Mouse (Mus musculus) liver, postnatal 0 days (tissue): ENCODE data around the gene Hoxa2. TPM values are rescaled to one million over a fixed set of nuclear protein-coding genes. Genes with fewer than 3 reads are reported as not detected.

Experiments used
- ATAC-seq: fragments of 200-750 bp; cut with Nextera tagmentation; 2 replicates; pipeline ENCODE4 v1.8.0; 2017; ENCODE audit warnings: mild to moderate bottlenecking, moderate library complexity
- DNase-seq: peaks from one replicate; pipeline ENCODE4 v3.0.0-alpha.2; 2016
- H3K27ac ChIP-seq: fragments of 300-500 bp; sonication (generic); 2 replicates; pipeline ENCODE4 v1.5.1; 2014; ENCODE audit warnings: antibody characterized with exemption, moderate library complexity, mild to moderate bottlenecking, low read depth
- H3K27me3 ChIP-seq: fragments of 300-500 bp; sonication (generic); 2 replicates; pipeline ENCODE4 v1.6.1; 2014; ENCODE audit warnings: low read length, control low read depth, mixed read lengths; ENCODE audit not compliant: insufficient read depth
- H3K36me3 ChIP-seq: fragments of 300-500 bp; sonication (generic); replicated peaks from 2 replicates; pipeline ENCODE4 v1.6.1; 2014; ENCODE audit warnings: mild to moderate bottlenecking, control low read depth, low read length, moderate library complexity, mixed read lengths; ENCODE audit not compliant: insufficient read depth
- H3K4me1 ChIP-seq: fragments of 300-500 bp; sonication (generic); 2 replicates; pipeline ENCODE4 v1.6.1; 2014; ENCODE audit warnings: antibody characterized with exemption, mild to moderate bottlenecking, control low read depth; ENCODE audit not compliant: insufficient read depth
- H3K4me2 ChIP-seq: fragments of 300-500 bp; sonication (generic); 2 replicates; pipeline ENCODE4 v1.6.1; 2014; ENCODE audit warnings: low read depth, mild to moderate bottlenecking, low read length, moderate library complexity, mixed read lengths
- H3K4me3 ChIP-seq: fragments of 300-500 bp; sonication (generic); 2 replicates; pipeline ENCODE4 v1.5.1; 2014; ENCODE audit warnings: low read depth, low read length
- H3K9ac ChIP-seq: fragments of 300-500 bp; sonication (generic); replicated peaks from 2 replicates; pipeline ENCODE4 v1.6.1; 2014; ENCODE audit warnings: mild to moderate bottlenecking, moderate library complexity
- H3K9me3 ChIP-seq: fragments of 300-500 bp; sonication (generic); 2 replicates; pipeline ENCODE4 v1.6.1; 2016; ENCODE audit warnings: mild to moderate bottlenecking, control low read depth, low read length, mixed read lengths
- CTCF ChIP-seq: sonication (generic); IDR thresholded peaks from 2 replicates; pipeline ENCODE4 v1.5.1; 2016; ENCODE audit warnings: antibody characterized with exemption, low read depth
- EP300 ChIP-seq: IDR thresholded peaks from 2 replicates; pipeline ENCODE4 v1.6.1; 2016; ENCODE audit warnings: antibody characterized with exemption, low read depth, mild to moderate bottlenecking
- WGBS: fragments of 180-500 bp; shearing (Covaris S2); extraction: QIAGEN DNeasy Blood & Tissue Kit; methylation state at CpG from one replicate; pipeline ENCODE4 v1.1.7; 2014; ENCODE audit not compliant: insufficient replicate concordance; 5-methylcytosine and 5-hydroxymethylcytosine counted together
- polyA plus RNA-seq: library from polyadenylated mRNA; unstranded; fragments of >200 nt; fragmentation: Nextera tagmentation; extraction: Ambion mirVana; gene quantifications from 2 replicates; pipeline ENCODE4 v1.2.1, GENCODE M21; 2015

Hoxa2 gene
- polyA plus RNA-seq, 1 experiment from 2014 or later, result 0.39 TPM

- Histone ChIP-seq H3K9me3 (no peaks in the 10 kb centered on the region), H3K4me2 (peak overlapping the region; percentile 13), H3K27me3 (peaks cover 95% of the 10 kb centered on the region), H3K4me1 (peaks cover 3% of the 10 kb centered on the region; the same call in 1 of the 2 replicates), H3K36me3 (no peaks in the 10 kb centered on the region), H3K27ac (no peak overlapping the region), H3K9ac (no peak overlapping the region), H3K4me3 (no peak overlapping the region)
- TF ChIP-seq EP300 (no peak), CTCF (no peak)
- ATAC-seq (no peak), DNase-seq (no peak)
- WGBS, result 41% methylated on average over 42 of the region's 42 CpGs
These were observed 3.8 kb upstream of the Hoxa2 start for GRCm38 (mm10) chr6:52168191-52169055.

- H3K9ac ChIP-seq, result no peak overlapping the region
- H3K27ac ChIP-seq, result no peak overlapping the region
- peaks cover 3% of the 10 kb centered on the region; the same call in 1 of the 2 replicates for H3K4me1 ChIP-seq
- H3K4me2 ChIP-seq, result no peak overlapping the region
- WGBS, result 43% methylated on average over 14 of the region's 14 CpGs
- H3K4me3 ChIP-seq, result no peak overlapping the region
- H3K9me3 ChIP-seq, result no peaks in the 10 kb centered on the region
- H3K27me3 ChIP-seq, result peaks cover 97% of the 10 kb centered on the region
- ATAC-seq (no peak), DNase-seq (no peak)
- TF ChIP-seq CTCF (no peak), EP300 (no peak)
- H3K36me3 ChIP-seq, result no peaks in the 10 kb centered on the region
These were observed 3.1 kb upstream of the Hoxa2 start for GRCm38 (mm10) chr6:52167736-52168161.

DNA sequence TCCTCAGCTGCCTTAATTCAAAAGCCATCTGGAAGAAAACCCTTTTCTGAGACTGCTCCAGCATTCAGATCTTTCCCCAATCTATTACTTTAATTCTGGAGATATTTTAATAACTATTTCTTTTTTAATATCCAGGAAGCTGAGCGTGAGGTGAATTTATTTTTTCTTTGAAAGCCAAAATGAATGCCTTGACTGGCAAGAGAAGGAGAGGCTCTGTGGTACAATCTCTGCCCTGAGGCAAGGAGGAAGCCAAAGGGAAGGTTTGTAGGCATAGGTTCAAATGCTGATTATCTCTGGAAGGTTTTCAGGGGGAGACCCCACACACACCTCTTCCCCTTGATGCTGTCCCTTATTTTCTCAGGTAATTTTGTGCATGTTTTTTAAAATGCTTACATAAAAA lies 2.5 kb upstream of the Hoxa2 start:
- 44% methylated on average over 1 of the region's 1 CpGs for WGBS
- H3K27ac ChIP-seq, result peak overlapping the region; percentile 3; the same call in 1 of the 2 replicates
- TF ChIP-seq EP300 (no peak), CTCF (no peak)

GRCm38 (mm10) chr6:52166431-52167077 lies 1.9 kb upstream of the Hoxa2 start:
- no peak for ATAC-seq
- Histone ChIP-seq H3K4me1 (no peaks in the 10 kb centered on the region), H3K36me3 (no peaks in the 10 kb centered on the region), H3K9ac (no peak overlapping the region), H3K9me3 (no peaks in the 10 kb centered on the region), H3K27me3 (peaks cover 96% of the 10 kb centered on the region), H3K4me3 (no peak overlapping the region), H3K27ac (peak overlapping the region; percentile 3; the same call in 1 of the 2 replicates), H3K4me2 (no peak overlapping the region; the same call in 1 of the 2 replicates)
- DNase-seq, result peak; percentile 4
- TF ChIP-seq CTCF, result no peak
- TF ChIP-seq EP300, result no peak
- 23% methylated on average over 4 of the region's 4 CpGs for WGBS

More for the DNA sequence above, 2.5 kb upstream of the Hoxa2 start:
- no peak for ATAC-seq
- no peak for DNase-seq
- Histone ChIP-seq H3K9ac (no peak overlapping the region), H3K4me1 (no peaks in the 10 kb centered on the region), H3K9me3 (no peaks in the 10 kb centered on the region), H3K4me3 (no peak overlapping the region), H3K27me3 (peaks cover 96% of the 10 kb centered on the region), H3K4me2 (no peak overlapping the region), H3K36me3 (no peaks in the 10 kb centered on the region)

GRCm38 (mm10) chr6:52165441-52166370 lies 1.1 kb upstream of the Hoxa2 start:
- H3K9ac ChIP-seq, result no peak overlapping the region
- H3K4me3 ChIP-seq, result no peak overlapping the region
- H3K4me1 ChIP-seq, result no peaks in the 10 kb centered on the region; the same call in 1 of the 2 replicates
- peak overlapping the region; percentile 44 for H3K4me2 ChIP-seq
- no peaks in the 10 kb centered on the region for H3K36me3 ChIP-seq
- no peaks in the 10 kb centered on the region for H3K9me3 ChIP-seq
- TF ChIP-seq EP300 (no peak), CTCF (no peak)
- H3K27me3 ChIP-seq, result peaks cover 95% of the 10 kb centered on the region
- peak overlapping the region; percentile 39; the same call in 1 of the 2 replicates for H3K27ac ChIP-seq
- 10% methylated on average over 28 of the region's 28 CpGs for WGBS
- DNase-seq (peak; percentile 14), ATAC-seq (no peak)
